Mouse (Mus musculus): ENCODE results near the gene Agfg2.

Gene Agfg2

GRCm38 (mm10) chr5:137683388-137684293, 885 bp downstream of the Agfg2 start:
- peak; percentile 60 for DNase-seq (ENCODE audit: low spot score)

- DNase-seq (ENCODE audit: low spot score), result no peak
Observed at GRCm38 (mm10) chr5:137682526-137682925, 2.0 kb downstream of the Agfg2 start.

GRCm38 (mm10) chr5:137679726-137680125, 4.8 kb downstream of the Agfg2 start:
- peak; percentile 54 for DNase-seq (ENCODE audit: low spot score)

GRCm38 (mm10) chr5:137678736-137679135, 5.8 kb downstream of the Agfg2 start:
- DNase-seq (ENCODE audit: low spot score), result no peak

- DNase-seq (ENCODE audit: low spot score), result no peak
Observed at GRCm38 (mm10) chr5:137677859-137678258, 6.7 kb downstream of the Agfg2 start.

- no peak for DNase-seq (ENCODE audit: low spot score)
Observed at GRCm38 (mm10) chr5:137674786-137675185, 9.7 kb downstream of the Agfg2 start.

GRCm38 (mm10) chr5:137673015-137673414, 11.5 kb downstream of the Agfg2 start:
- no peak for DNase-seq (ENCODE audit: low spot score)

- DNase-seq (ENCODE audit: low spot score), result no peak
Observed at GRCm38 (mm10) chr5:137672361-137672760, 12.2 kb downstream of the Agfg2 start.

- DNase-seq (ENCODE audit: low spot score), result peak; percentile 86
Observed at GRCm38 (mm10) chr5:137671443-137672240, 12.9 kb downstream of the Agfg2 start.

GRCm38 (mm10) chr5:137670240-137670639, 14.3 kb downstream of the Agfg2 start:
- DNase-seq (ENCODE audit: low spot score), result no peak

- DNase-seq (ENCODE audit: low spot score), result no peak
Observed at GRCm38 (mm10) chr5:137668971-137669370, 15.6 kb downstream of the Agfg2 start.

- DNase-seq (ENCODE audit: low spot score), result no peak
Observed at GRCm38 (mm10) chr5:137663057-137663456, 21.5 kb downstream of the Agfg2 start.

- DNase-seq (ENCODE audit: low spot score), result peak; percentile 95
Observed at GRCm38 (mm10) chr5:137660064-137660688, 24.4 kb downstream of the Agfg2 start.

GRCm38 (mm10) chr5:137656977-137657376, 27.5 kb downstream of the Agfg2 start:
- peak; percentile 97 for DNase-seq (ENCODE audit: low spot score)

- DNase-seq (ENCODE audit: low spot score), result no peak
Observed at GRCm38 (mm10) chr5:137654746-137655145, 29.8 kb downstream of the Agfg2 start.

- DNase-seq (ENCODE audit: low spot score), result no peak
Observed at GRCm38 (mm10) chr5:137653366-137653765, 31.2 kb downstream of the Agfg2 start.

GRCm38 (mm10) chr5:137652474-137652873, 32.1 kb downstream of the Agfg2 start:
- peak; percentile 93 for DNase-seq (ENCODE audit: low spot score)

GRCm38 (mm10) chr5:137649669-137650571, 34.6 kb downstream of the Agfg2 start:
- peak; percentile 77 for DNase-seq (ENCODE audit: low spot score)

- DNase-seq (ENCODE audit: low spot score), result peak; percentile 58
Observed at GRCm38 (mm10) chr5:137649251-137649650, 35.3 kb downstream of the Agfg2 start.

- no peak for DNase-seq (ENCODE audit: low spot score)
Observed at GRCm38 (mm10) chr5:137647827-137648601, 36.5 kb downstream of the Agfg2 start.
